In the genomic region with DNA sequence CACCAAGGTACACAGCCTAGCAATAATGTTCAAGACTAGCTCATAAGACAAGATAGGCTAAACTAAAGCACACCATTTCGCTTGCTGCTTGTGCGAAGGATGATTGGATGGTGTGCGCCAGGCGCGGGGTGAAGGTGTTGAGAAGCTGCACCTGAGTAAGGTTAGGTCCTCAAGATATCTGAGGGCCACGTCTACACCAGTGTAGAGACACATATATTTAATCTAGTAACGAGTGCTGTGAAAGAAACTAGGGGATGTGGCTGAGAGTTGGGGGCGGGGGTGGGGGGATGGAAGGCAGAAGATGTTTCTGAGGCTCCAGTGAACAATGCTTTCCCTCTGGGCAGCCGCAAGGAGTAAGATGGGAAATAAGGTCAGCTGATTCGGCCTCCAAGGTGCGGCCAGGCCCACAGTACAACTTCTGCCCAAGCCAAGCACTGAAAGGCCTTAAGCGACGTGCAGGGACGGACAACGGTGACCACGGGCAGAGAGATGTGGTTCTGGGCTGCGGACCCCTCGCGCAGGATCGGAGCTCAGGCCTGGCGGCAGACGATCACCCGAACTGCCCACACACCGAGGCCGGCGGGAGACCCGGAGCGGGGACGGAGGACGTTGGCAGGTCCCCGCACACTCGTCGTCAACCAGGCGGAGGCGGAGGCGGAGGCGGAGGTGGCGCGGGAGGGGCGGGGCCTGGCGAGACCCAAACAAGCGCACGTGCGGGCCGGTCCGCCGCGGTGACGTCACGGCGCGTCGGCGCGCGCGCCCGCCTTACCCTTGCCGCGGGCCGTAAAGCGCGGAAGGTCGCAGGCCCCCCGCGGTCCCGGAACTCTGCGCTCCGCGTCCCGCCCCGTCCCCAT, we compare ENCODE assay signal across 8 mouse cellular contexts. TPM values are rescaled to one million over a fixed set of nuclear protein-coding genes. Genes with fewer than 3 reads are reported as not detected.
A peak's percentile ranks its signal among the peaks of the same experiment; 100 is the strongest.
DNase-seq lines count a peak whose midpoint lies in the region; ATAC-seq and TF ChIP-seq lines count a peak whose summit lies in the region.

A gene (plus strand): TSS at position 766 of the 854 bp plus-strand sequence.

- H3K4me3 ChIP-seq in CH12.LX (replicated peaks in 1 of 3; ENCODE audit: low read depth in 2 of 3, low read length in 2 of 3, poor library complexity in 1 of 3), result peak within 1 kb of the TSS; percentile 57 to 84 (median 71)
- peak within 1 kb of the TSS; percentile 63 for H3K4me3 ChIP-seq in forebrain, embryonic 12.5 days (replicated peaks)
- peak within 1 kb of the TSS; percentile 75 for H3K4me3 ChIP-seq in heart, postnatal 0 days (ENCODE audit: low read depth, low read length)
- peak within 1 kb of the TSS; percentile 72 for H3K4me3 ChIP-seq in liver, embryonic 16.5 days (ENCODE audit: low read depth, low read length)
- peak within 1 kb of the TSS; percentile 63 for H3K4me3 ChIP-seq in neural tube, embryonic 13.5 days
- peak within 1 kb of the TSS; percentile 98 for H3K4me3 ChIP-seq in testis, adult 2 months (ENCODE audit: control insufficient read depth, low read depth, low read length)

- H3K9me3 ChIP-seq in CH12.LX (replicated peaks; ENCODE audit: low read length), result peaks cover 3% of the 10 kb centered on the region
- H3K9me3 ChIP-seq in forebrain, embryonic 12.5 days, result no peaks in the 10 kb centered on the region
- H3K9me3 ChIP-seq in heart, postnatal 0 days (replicated peaks; ENCODE audit: control insufficient read depth, low read length), result no peaks in the 10 kb centered on the region
- H3K9me3 ChIP-seq in liver, embryonic 16.5 days (replicated peaks; ENCODE audit: control insufficient read depth, low read length), result no peaks in the 10 kb centered on the region
- no peaks in the 10 kb centered on the region for H3K9me3 ChIP-seq in neural tube, embryonic 13.5 days

- in situ Hi-C loops in CH12.LX (cut with MboI; ENCODE audit: low pct_ligation_motif_present, low pct_unique_long_range_greater_than_20kb, low sequenced_read_pairs), result loop anchor here (25.0 kb wide), 1 partner anchor 457 kb away; no protein-coding TSS in a partner anchor

- peaks cover 4 to 11% of the 10 kb centered on the region in 2 experiments; a peak in 3 of 4 replicates for H3K4me1 ChIP-seq in CH12.LX (ENCODE audit: control insufficient read depth in 1 of 2, insufficient read depth in 2 of 2)
- H3K4me1 ChIP-seq in forebrain, embryonic 12.5 days, result peaks cover 9% of the 10 kb centered on the region
- peaks cover 6% of the 10 kb centered on the region; the same call in 1 of the 2 replicates for H3K4me1 ChIP-seq in heart, postnatal 0 days (ENCODE audit: control insufficient read depth, insufficient read depth)
- H3K4me1 ChIP-seq in liver, embryonic 16.5 days (ENCODE audit: control insufficient read depth, low read depth, low read length), result peaks cover 10% of the 10 kb centered on the region
- peaks cover 22% of the 10 kb centered on the region for H3K4me1 ChIP-seq in neural tube, embryonic 13.5 days (replicated peaks)
- peaks cover 5% of the 10 kb centered on the region for H3K4me1 ChIP-seq in testis, adult 2 months (ENCODE audit: control insufficient read depth, insufficient read depth, low read length)

- H3K36me3 ChIP-seq in CH12.LX (replicated peaks in 1 of 2; ENCODE audit: control insufficient read depth in 1 of 2, insufficient read depth in 1 of 2, low read length in 1 of 2), result no peaks in the 10 kb centered on the region
- no peaks in the 10 kb centered on the region for H3K36me3 ChIP-seq in forebrain, embryonic 12.5 days (replicated peaks)
- no peaks in the 10 kb centered on the region for H3K36me3 ChIP-seq in heart, postnatal 0 days (replicated peaks; ENCODE audit: control insufficient read depth, insufficient read depth, low read length)
- no peaks in the 10 kb centered on the region for H3K36me3 ChIP-seq in liver, embryonic 16.5 days (ENCODE audit: control insufficient read depth, insufficient read depth)
- H3K36me3 ChIP-seq in neural tube, embryonic 13.5 days, result no peaks in the 10 kb centered on the region
- H3K36me3 ChIP-seq in testis, adult 2 months (ENCODE audit: control insufficient read depth, insufficient read depth, low read length), result no peaks in the 10 kb centered on the region

- H3K79me2 ChIP-seq in CH12.LX (replicated peaks; ENCODE audit: control insufficient read depth, extremely low read depth, insufficient read depth, poor library complexity, severe bottlenecking), result 0 out of 2 replicates have a peak, but pooled peaks cover 5% of the 10 kb centered on the region

- no peak for TF ChIP-seq EP300 in CH12.LX (IDR thresholded peaks at IDR 0.05; ENCODE audit: low read length)
- TF ChIP-seq EP300 in heart, postnatal 0 days (IDR thresholded peaks at IDR 0.05; ENCODE audit: low read depth), result no peak

- peak within 1 kb of the TSS; percentile 70 for H3K4me2 ChIP-seq in CH12.LX (ENCODE audit: insufficient read depth, low read depth, poor library complexity, severe bottlenecking)
- H3K4me2 ChIP-seq in forebrain, embryonic 12.5 days, result peak within 1 kb of the TSS; percentile 81
- H3K4me2 ChIP-seq in heart, postnatal 0 days (ENCODE audit: low read depth, low read length), result peak within 1 kb of the TSS; percentile 78
- H3K4me2 ChIP-seq in liver, embryonic 16.5 days (ENCODE audit: low read depth, low read length), result peak within 1 kb of the TSS; percentile 97
- peak within 1 kb of the TSS; percentile 78 for H3K4me2 ChIP-seq in neural tube, embryonic 13.5 days

- TF ChIP-seq RAD21 in CH12.LX (IDR thresholded peaks at IDR 0.05; ENCODE audit: low read depth, low read length), result no peak

- dilution Hi-C loops in CH12.LX (cut with MboI; ENCODE audit: extremely low pct_ligation_motif_present, extremely low pct_unique_long_range_greater_than_20kb, low sequenced_read_pairs), result no loop called here

- peak; percentile 93 for ATAC-seq in forebrain, embryonic 12.5 days (ENCODE audit: low FRiP score)
- peak; percentile 93 for ATAC-seq in heart, postnatal 0 days (ENCODE audit: insufficient read depth, low read depth)
- ATAC-seq in liver, embryonic 16.5 days (ENCODE audit: low read depth), result peak; percentile 90
- ATAC-seq in neural tube, embryonic 13.5 days (ENCODE audit: low read depth), result peak; percentile 91

- TF ChIP-seq POLR2A in CH12.LX (IDR thresholded peaks at IDR 0.05; ENCODE audit: low read depth, low read length), result no peak
- TF ChIP-seq POLR2A in testis, adult 2 months (IDR thresholded peaks at IDR 0.05; ENCODE audit: control insufficient read depth, low read depth, low read length), result peak; percentile 78

- WGBS in forebrain, embryonic 12.5 days, result 6% methylated on average over 64 of the region's 72 CpGs
- 5% methylated on average over 63 of the region's 72 CpGs for WGBS in heart, postnatal 0 days
- WGBS in liver, embryonic 16.5 days (ENCODE audit: insufficient replicate concordance), result 8% methylated on average over 46 of the region's 72 CpGs
- 6% methylated on average over 63 of the region's 72 CpGs for WGBS in neural tube, embryonic 13.5 days

- H3K27me3 ChIP-seq in CH12.LX (replicated peaks), result peaks cover 9% of the 10 kb centered on the region
- no peaks in the 10 kb centered on the region for H3K27me3 ChIP-seq in forebrain, embryonic 12.5 days
- H3K27me3 ChIP-seq in heart, postnatal 0 days (ENCODE audit: control insufficient read depth, insufficient read depth, low read length), result no peaks in the 10 kb centered on the region
- H3K27me3 ChIP-seq in liver, embryonic 16.5 days (ENCODE audit: control insufficient read depth, insufficient read depth, low read depth, low read length), result no peaks in the 10 kb centered on the region
- H3K27me3 ChIP-seq in neural tube, embryonic 13.5 days, result no peaks in the 10 kb centered on the region
- H3K27me3 ChIP-seq in testis, adult 2 months (ENCODE audit: control insufficient read depth, insufficient read depth, low read length), result no peaks in the 10 kb centered on the region

- peak within 1 kb of the TSS; percentile 46; the same call in 1 of the 2 replicates for H3K9ac ChIP-seq in CH12.LX (ENCODE audit: insufficient read depth, low read depth)
- peak within 1 kb of the TSS; percentile 69 for H3K9ac ChIP-seq in forebrain, embryonic 12.5 days
- H3K9ac ChIP-seq in heart, postnatal 0 days (replicated peaks; ENCODE audit: low read depth, low read length), result peak within 1 kb of the TSS; percentile 78
- peak within 1 kb of the TSS; percentile 64 for H3K9ac ChIP-seq in liver, embryonic 16.5 days (ENCODE audit: low read depth, low read length)
- H3K9ac ChIP-seq in neural tube, embryonic 13.5 days, result peak within 1 kb of the TSS; percentile 77

- DNase-seq in CH12.LX (ENCODE audit: extremely low read depth), result peak; percentile 71
- DNase-seq in c-Kit-positive CD71-positive TER-119-negative erythroid progenitor cells, embryonic 14.5 days (ENCODE audit: low read depth), result peak; percentile 79
- DNase-seq in heart, postnatal 0 days (ENCODE audit: low spot score), result peak; percentile 79
- peak; percentile 95 to 97 for DNase-seq in kidney, postnatal 4 days

- no peak within 1 kb of the TSS for H3K27ac ChIP-seq in CH12.LX (ENCODE audit: insufficient read depth, low read depth)
- H3K27ac ChIP-seq in forebrain, embryonic 12.5 days, result no peak within 1 kb of the TSS
- peak within 1 kb of the TSS; percentile 62 for H3K27ac ChIP-seq in heart, postnatal 0 days (ENCODE audit: low read depth)
- no peak within 1 kb of the TSS for H3K27ac ChIP-seq in liver, embryonic 16.5 days (ENCODE audit: low read length)
- peak within 1 kb of the TSS; percentile 79 for H3K27ac ChIP-seq in neural tube, embryonic 13.5 days (replicated peaks)
- H3K27ac ChIP-seq in testis, adult 2 months (ENCODE audit: control insufficient read depth, insufficient read depth, low read depth, low read length), result peak within 1 kb of the TSS; percentile 95

- no peak for TF ChIP-seq CTCF in CH12.LX (conservative IDR thresholded peaks at IDR 0.05 in 1 of 2, IDR thresholded peaks at IDR 0.05 in 1 of 2; ENCODE audit: low read depth in 2 of 2, low read length in 2 of 2)
- TF ChIP-seq CTCF in heart, postnatal 0 days (IDR thresholded peaks at IDR 0.05; ENCODE audit: low read depth), result no peak
- no peak for TF ChIP-seq CTCF in testis, adult 2 months (IDR thresholded peaks at IDR 0.05; ENCODE audit: control insufficient read depth, insufficient read depth, insufficient replicate concordance, low read depth, low read length)

TF ChIP-seq in CH12.LX, 34 proteins besides CTCF, POLR2A, EP300 and RAD21 (continues in another document):
- TF ChIP-seq USF1 (IDR thresholded peaks at IDR 0.05; ENCODE audit: low read depth, low read length), result no peak
- no peak for TF ChIP-seq ZNF384 (IDR thresholded peaks at IDR 0.05; ENCODE audit: low read depth, low read length)
- no peak for TF ChIP-seq JUN (IDR thresholded peaks at IDR 0.05; ENCODE audit: insufficient read depth, low read depth, low read length)

RNA-seq across cellular contexts. Expression of the gene that starts here (rescaled TPM):
- 11.0 and 11.6 TPM in 2 replicates for total RNA-seq in CH12.LX (2012; rRNA removed)
- 8.0 and 8.3 TPM in 2 replicates for total RNA-seq in CH12.LX (2014; rRNA removed)
- 7.6 and 8.3 TPM in 2 replicates for polyA plus RNA-seq in CH12.LX (2012; ENCODE audit: insufficient read length, low read depth)
- 14.4 TPM in 2 replicates for polyA plus RNA-seq in forebrain, embryonic 12.5 days (2016; fragmentation: Nextera tagmentation; extraction: Ambion mirVana)
- total RNA-seq in heart, postnatal 0 days (2014; rRNA removed; ENCODE audit: low replicate concordance), result 67.8 and 87.4 TPM in 2 replicates
- polyA plus RNA-seq in heart, postnatal 0 days (2015; fragmentation: Nextera tagmentation; extraction: Ambion mirVana), result 14.9 and 17.9 TPM in 2 replicates
- 2.5 and 2.9 TPM in 2 replicates for polyA plus RNA-seq in liver, embryonic 16.5 days (2015; fragmentation: Nextera tagmentation; extraction: Ambion mirVana)
- polyA plus RNA-seq in neural tube, embryonic 13.5 days (2015; fragmentation: Nextera tagmentation; extraction: Ambion mirVana), result 9.6 and 11.6 TPM in 2 replicates
- polyA plus RNA-seq in testis, adult 2 months (2012; rRNA removed), result 12.2 and 13.1 TPM in 2 replicates

Comparison
In these comparisons a context has a peak if more than half of its experiments do, and no peak if none do; other contexts are left out.
1. H3K27ac ChIP-seq: peak in heart, postnatal 0 days (single experiment), neural tube, embryonic 13.5 days (single experiment) and testis, adult 2 months (single experiment); none in CH12.LX (single experiment), forebrain, embryonic 12.5 days (single experiment) and liver, embryonic 16.5 days (single experiment).
2. Peak in every context shown above with its lines, with median percentiles within 50 percentile points of each other: DNase-seq, H3K4me2 ChIP-seq, H3K4me3 ChIP-seq, H3K9ac ChIP-seq and ATAC-seq.